Mouse (Mus musculus) thymus, postnatal 10 days (tissue): Measurements from ENCODE around the gene Apoc3.

Source experiments
- DNase-seq, 2 experiments: peaks; one replicate each; pipeline ENCODE4 v3.0.0; 2021; ENCODE audit warnings: low spot score in 2 of 2

Gene Apoc3

DNA sequence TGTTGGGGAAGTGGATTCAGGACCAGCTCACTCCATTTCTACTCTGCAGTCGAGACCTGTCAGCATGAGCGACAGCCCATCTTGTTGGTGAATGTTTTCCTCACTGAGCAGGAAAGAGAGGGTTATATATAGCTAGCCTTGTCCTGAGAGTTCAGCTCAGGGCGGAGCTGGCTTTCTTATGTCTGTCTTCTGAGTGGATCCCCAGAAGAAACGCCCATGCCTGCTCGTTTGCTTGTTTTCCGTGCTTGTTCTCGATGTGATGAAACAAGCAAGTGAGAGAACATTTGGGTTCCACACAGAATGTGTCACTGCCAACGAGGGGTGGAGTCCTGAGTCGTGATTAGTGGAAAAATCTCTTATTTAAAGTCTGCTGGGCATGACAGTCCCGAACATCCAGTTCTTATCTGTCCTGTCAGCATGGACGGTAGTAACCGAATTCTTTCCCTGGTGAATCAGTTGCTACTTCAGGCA is 38.7 kb downstream of the Apoc3 start:
- DNase-seq, result no peak

DNA sequence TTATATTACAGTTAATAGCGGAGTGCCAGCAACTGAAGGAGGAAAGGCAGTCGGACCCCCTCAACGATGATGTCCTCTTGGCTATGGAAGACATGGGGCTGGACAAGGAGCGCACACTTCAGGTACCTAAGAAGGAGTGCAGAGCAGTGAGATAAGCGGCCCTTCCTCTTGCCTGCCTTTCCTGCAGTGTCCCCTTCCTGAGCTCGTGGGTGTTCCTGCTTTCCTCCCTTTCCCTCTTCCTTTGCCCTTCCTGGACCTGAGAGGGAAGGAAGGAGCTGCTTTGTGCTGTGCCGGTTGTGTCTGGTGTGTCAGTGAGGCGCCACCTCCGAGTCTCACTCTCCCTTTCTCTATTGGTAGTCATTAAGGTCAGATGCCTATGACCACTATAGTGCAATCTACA is 40.6 kb downstream of the Apoc3 start:
- no peak for DNase-seq

DNA sequence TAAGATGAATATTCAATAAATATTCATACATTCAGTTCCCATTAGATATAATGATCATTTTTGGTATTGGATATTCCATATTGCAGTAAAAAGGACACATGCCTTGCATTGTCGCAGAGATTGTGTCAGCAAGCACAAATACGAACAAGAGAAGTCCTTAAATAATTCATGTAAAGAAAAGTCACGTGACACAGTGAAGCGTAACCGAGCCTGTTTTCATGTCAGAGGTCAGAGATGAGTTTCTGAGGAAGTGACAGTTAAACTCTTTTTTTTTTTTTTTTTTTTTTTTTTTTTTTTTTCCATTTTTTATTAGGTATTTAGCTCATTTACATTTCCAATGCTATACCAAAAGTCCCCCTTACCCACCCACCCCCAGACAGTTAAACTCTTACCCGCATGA is 42.8 kb downstream of the Apoc3 start:
- no peak for DNase-seq

DNA sequence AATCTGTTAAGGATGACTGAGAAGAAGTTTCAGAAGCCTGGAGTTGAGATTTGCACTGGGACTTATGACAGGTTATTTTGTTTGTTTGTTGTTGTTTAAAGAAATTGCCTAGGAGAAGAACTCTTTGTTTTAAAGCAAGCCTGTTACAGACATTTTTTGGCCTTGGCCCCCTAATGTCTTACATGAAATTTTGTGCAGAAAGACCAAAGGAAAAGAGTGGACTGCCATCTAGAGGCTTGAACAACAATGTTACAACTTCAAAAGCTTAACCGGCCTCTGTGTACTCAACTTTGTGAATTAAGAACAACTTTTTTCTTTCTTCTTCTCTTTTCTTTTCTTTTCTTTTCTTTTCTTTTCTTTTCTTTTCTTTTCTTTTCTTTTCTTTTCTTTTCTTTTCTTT is 43.8 kb downstream of the Apoc3 start:
- peak in 1 of 2 experiments; percentile 42 for DNase-seq

DNA sequence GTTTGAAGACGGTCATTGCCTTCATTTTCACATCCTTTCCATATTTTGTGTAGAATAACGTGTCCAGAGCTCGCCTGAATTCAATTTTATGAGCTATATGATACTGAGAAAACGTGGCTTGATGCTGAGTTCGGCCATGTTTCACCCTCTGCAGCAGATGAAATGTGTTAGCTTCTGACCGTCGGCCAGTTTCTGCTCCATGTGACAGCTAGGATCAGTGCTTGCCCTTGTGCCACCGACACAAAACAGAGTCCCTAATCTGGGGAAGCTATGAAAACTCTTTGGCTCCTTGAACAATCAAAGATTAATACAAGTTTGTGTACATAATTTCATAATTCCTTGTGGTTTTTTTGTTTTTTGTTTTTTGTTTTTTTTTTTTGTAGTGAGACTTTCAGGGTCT is 44.2 kb downstream of the Apoc3 start:
- DNase-seq, result no peak

DNA sequence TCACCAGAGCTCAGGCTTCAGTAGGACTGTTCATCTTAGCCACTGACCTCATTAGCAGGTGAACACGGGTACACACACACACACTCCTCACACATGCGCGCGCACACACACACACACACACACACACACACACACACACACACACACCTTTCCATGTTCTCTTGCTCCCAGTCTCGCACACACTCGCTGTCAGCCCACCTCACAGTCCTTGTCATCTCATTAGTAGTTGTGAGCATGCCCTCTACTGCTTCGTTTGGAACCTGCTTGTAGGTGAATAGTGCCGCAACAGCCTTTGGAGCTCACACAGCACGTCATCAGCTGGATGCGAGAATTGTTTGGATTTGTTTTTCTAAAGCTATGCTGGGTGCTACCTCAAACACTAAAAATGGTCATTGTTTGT is 46.1 kb downstream of the Apoc3 start:
- DNase-seq, result no peak

DNA sequence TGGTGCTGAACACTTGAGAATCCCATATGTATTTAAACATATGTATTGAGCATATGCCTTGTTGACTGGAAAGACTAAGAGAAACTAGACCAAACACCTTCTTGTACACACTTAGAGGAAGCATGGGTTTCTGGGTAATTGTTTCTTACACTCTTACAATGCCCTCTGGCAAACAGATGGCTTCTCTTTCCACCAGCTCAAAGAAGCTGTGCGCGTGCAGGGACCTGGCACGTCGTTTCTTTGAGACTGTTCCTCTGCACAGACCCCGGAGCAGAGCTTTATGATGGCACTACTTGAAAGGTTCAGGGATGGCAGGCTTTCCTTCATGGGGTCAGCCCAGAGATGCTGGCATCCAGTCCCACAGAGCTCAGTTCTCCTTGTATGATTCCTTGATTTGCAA is 46.5 kb downstream of the Apoc3 start:
- no peak for DNase-seq

DNA sequence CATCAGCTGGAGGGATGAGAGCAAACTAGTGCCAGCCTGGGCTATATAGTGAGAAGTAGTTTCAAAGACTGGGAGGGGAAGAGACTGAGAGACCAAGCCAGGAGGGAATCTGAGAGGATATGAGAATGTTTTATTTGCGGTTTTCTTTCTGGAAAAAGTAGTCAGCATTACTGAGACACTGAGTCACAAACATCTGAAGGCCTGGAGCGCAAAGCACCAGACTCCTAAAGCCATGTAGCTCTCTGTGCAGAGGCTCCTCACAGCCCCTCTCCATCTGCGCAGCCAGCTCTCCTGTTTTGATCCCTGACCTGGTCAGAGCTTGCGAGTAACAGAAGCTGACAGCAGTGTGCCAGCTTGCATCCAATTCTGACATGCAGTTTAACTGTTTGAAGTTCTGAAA is 47.1 kb downstream of the Apoc3 start:
- no peak for DNase-seq

DNA sequence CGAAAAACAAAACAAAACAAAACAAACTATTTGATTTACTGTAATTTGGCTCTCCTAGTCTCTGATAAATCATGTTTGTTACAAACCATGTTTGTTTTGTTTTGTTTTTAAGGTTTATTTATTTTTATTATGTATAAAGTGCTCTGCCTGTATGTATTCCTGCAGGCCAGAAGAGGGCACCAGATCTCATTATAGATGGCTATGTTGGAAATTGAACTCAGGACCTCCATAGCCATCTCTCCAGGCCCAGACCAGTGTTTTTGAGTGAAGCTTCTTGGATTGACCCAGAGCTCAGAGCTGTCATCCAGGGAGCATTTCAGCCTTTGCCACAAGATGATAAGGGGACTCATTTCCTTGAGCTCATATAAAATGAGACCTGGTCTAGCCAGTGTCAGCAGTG is 49.0 kb downstream of the Apoc3 start:
- no peak for DNase-seq

DNA sequence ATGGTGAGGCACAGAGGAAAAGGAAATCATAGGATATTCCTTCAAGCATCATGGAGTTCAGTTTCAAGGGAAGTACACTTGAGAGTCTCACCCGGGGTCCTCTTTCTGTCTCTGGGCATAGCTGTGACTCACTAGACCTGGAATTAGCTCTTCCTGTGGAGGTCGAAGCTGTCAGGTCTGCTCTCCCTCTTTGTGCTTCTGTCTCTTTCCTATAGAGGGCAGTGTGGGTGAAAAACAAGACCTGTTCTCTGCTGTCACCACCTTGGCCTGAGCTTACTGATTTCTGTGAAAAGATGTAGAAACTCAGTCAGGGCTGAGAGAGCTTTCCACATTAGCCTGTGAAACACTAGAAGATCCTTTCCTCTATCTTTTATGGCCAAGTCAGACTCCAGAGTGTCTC is 50.2 kb downstream of the Apoc3 start:
- peak in 1 of 2 experiments; percentile 65 for DNase-seq

DNA sequence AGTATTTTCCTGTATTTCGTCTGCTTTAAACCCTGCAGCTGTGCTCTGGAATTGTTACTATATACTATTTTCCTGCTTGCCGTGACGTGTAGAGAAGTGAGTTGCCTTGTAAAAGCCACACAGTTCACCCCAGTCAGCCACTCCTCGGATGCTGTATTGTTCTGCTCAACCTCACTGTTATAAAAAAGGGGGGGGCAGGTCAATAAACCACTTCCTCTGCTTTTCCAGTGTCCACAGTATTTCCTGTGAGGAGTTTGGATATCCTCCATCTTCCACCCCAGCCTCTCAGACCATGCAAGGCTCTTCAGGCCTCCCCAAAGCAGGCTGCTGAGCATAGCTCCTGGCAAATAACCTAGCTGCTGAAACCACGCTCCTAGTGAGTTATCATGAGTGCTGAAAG is 50.9 kb downstream of the Apoc3 start:
- DNase-seq, result no peak
